Mouse (Mus musculus): Measurements from ENCODE around the gene Zc3h4. TPM values are rescaled to one million over a fixed set of nuclear protein-coding genes. Genes with fewer than 3 reads are reported as not detected.

The Zc3h4 gene
- polyA plus RNA-seq, 1 experiment from 2014 or later = 14.6 TPM

GRCm38 (mm10) chr7:16395944-16396343 lies 4.8 kb upstream of the Zc3h4 start:
- Histone ChIP-seq H3K27ac (replicated peaks; ENCODE audit: low read depth, low read length) (no peak overlapping the region), H3K27me3 (ENCODE audit: control insufficient read depth, insufficient read depth, low read length) (no peaks in the 10 kb centered on the region), H3K36me3 (replicated peaks; ENCODE audit: control insufficient read depth, insufficient read depth, low read depth, low read length) (no peaks in the 10 kb centered on the region), H3K4me3 (ENCODE audit: low read depth, low read length) (no peak overlapping the region), H3K4me2 (ENCODE audit: low read depth, low read length) (no peak overlapping the region), H3K4me1 (ENCODE audit: control insufficient read depth, insufficient read depth, low read length) (no peaks in the 10 kb centered on the region), H3K9ac (replicated peaks; ENCODE audit: low read length) (no peak overlapping the region), H3K9me3 (replicated peaks; ENCODE audit: control insufficient read depth, low read length) (no peaks in the 10 kb centered on the region)
- 2% methylated on average over 2 of the region's 2 CpGs for whole genome bisulfite sequencing
- ATAC-seq (replicated peaks; ENCODE audit: insufficient number of reproducible peaks, low FRiP score, low TSS enrichment, low read depth) (no peak), DNase-seq (ENCODE audit: low spot score) (peak; percentile 81)

GRCm38 (mm10) chr7:16397465-16397864 lies 3.2 kb upstream of the Zc3h4 start:
- ATAC-seq (replicated peaks; ENCODE audit: insufficient number of reproducible peaks, low FRiP score, low TSS enrichment, low read depth) (no peak), DNase-seq (ENCODE audit: low spot score) (no peak)
- Histone ChIP-seq H3K27me3 (ENCODE audit: control insufficient read depth, insufficient read depth, low read length) (no peaks in the 10 kb centered on the region), H3K27ac (replicated peaks; ENCODE audit: low read depth, low read length) (no peak overlapping the region), H3K9me3 (replicated peaks; ENCODE audit: control insufficient read depth, low read length) (no peaks in the 10 kb centered on the region), H3K36me3 (replicated peaks; ENCODE audit: control insufficient read depth, insufficient read depth, low read depth, low read length) (no peaks in the 10 kb centered on the region), H3K9ac (replicated peaks; ENCODE audit: low read length) (no peak overlapping the region), H3K4me3 (ENCODE audit: low read depth, low read length) (no peak overlapping the region), H3K4me1 (ENCODE audit: control insufficient read depth, insufficient read depth, low read length) (no peaks in the 10 kb centered on the region), H3K4me2 (ENCODE audit: low read depth, low read length) (no peak overlapping the region)
- WGBS = 72% methylated on average over 4 of the region's 4 CpGs

- Histone ChIP-seq H3K4me1 (ENCODE audit: control insufficient read depth, insufficient read depth, low read length) (no peaks in the 10 kb centered on the region), H3K9ac (replicated peaks; ENCODE audit: low read length) (peak overlapping the region; percentile 68), H3K4me3 (ENCODE audit: low read depth, low read length) (peak overlapping the region; percentile 92), H3K4me2 (ENCODE audit: low read depth, low read length) (peak overlapping the region; percentile 69), H3K9me3 (replicated peaks; ENCODE audit: control insufficient read depth, low read length) (no peaks in the 10 kb centered on the region), H3K27me3 (ENCODE audit: control insufficient read depth, insufficient read depth, low read length) (no peaks in the 10 kb centered on the region), H3K27ac (replicated peaks; ENCODE audit: low read depth, low read length) (peak overlapping the region; percentile 100), H3K36me3 (replicated peaks; ENCODE audit: control insufficient read depth, insufficient read depth, low read depth, low read length) (no peaks in the 10 kb centered on the region)
- DNase-seq (ENCODE audit: low spot score) (no peak), ATAC-seq (replicated peaks; ENCODE audit: insufficient number of reproducible peaks, low FRiP score, low TSS enrichment, low read depth) (no peak)
- WGBS = 49% methylated on average over 3 of the region's 3 CpGs
Measured at GRCm38 (mm10) chr7:16398387-16399050, 2.2 kb upstream of the Zc3h4 start.

- Histone ChIP-seq H3K27me3 (ENCODE audit: control insufficient read depth, insufficient read depth, low read length) (no peaks in the 10 kb centered on the region), H3K27ac (replicated peaks; ENCODE audit: low read depth, low read length) (peak overlapping the region; percentile 100), H3K9me3 (replicated peaks; ENCODE audit: control insufficient read depth, low read length) (no peaks in the 10 kb centered on the region), H3K4me1 (ENCODE audit: control insufficient read depth, insufficient read depth, low read length) (no peaks in the 10 kb centered on the region), H3K4me3 (ENCODE audit: low read depth, low read length) (peak overlapping the region; percentile 92), H3K36me3 (replicated peaks; ENCODE audit: control insufficient read depth, insufficient read depth, low read depth, low read length) (no peaks in the 10 kb centered on the region), H3K4me2 (ENCODE audit: low read depth, low read length) (peak overlapping the region; percentile 69), H3K9ac (replicated peaks; ENCODE audit: low read length) (peak overlapping the region; percentile 68)
- ATAC-seq (replicated peaks; ENCODE audit: insufficient number of reproducible peaks, low FRiP score, low TSS enrichment, low read depth) (peak; percentile 66), DNase-seq (ENCODE audit: low spot score) (peak; percentile 95)
- 1% methylated on average over 31 of the region's 31 CpGs for WGBS
Measured at GRCm38 (mm10) chr7:16399098-16399819, 1.5 kb upstream of the Zc3h4 start.

GRCm38 (mm10) chr7:16399820-16400688 lies 656 bp upstream of the Zc3h4 start:
- ATAC-seq (replicated peaks; ENCODE audit: insufficient number of reproducible peaks, low FRiP score, low TSS enrichment, low read depth) = peak; percentile 92
- WGBS = under 1% methylated on average over 77 of the region's 77 CpGs

GRCm38 (mm10) chr7:16401991-16402431 lies 1.3 kb downstream of the Zc3h4 start:
- under 1% methylated on average over 17 of the region's 17 CpGs for WGBS
- DNase-seq (ENCODE audit: low spot score) (peak; percentile 42), ATAC-seq (replicated peaks; ENCODE audit: insufficient number of reproducible peaks, low FRiP score, low TSS enrichment, low read depth) (no peak)
- Histone ChIP-seq H3K9ac (replicated peaks; ENCODE audit: low read length) (peak overlapping the region; percentile 100), H3K4me1 (ENCODE audit: control insufficient read depth, insufficient read depth, low read length) (peaks cover 6% of the 10 kb centered on the region), H3K27me3 (ENCODE audit: control insufficient read depth, insufficient read depth, low read length) (no peaks in the 10 kb centered on the region), H3K9me3 (replicated peaks; ENCODE audit: control insufficient read depth, low read length) (no peaks in the 10 kb centered on the region), H3K36me3 (replicated peaks; ENCODE audit: control insufficient read depth, insufficient read depth, low read depth, low read length) (no peaks in the 10 kb centered on the region), H3K27ac (replicated peaks; ENCODE audit: low read depth, low read length) (peak overlapping the region; percentile 100), H3K4me2 (ENCODE audit: low read depth, low read length) (peak overlapping the region; percentile 90), H3K4me3 (ENCODE audit: low read depth, low read length) (peak overlapping the region; percentile 92)

More at GRCm38 (mm10) chr7:16399820-16400688, 656 bp upstream of the Zc3h4 start:
- peak overlapping the region; percentile 92 for H3K4me3 ChIP-seq (ENCODE audit: low read depth, low read length)
- H3K9me3 ChIP-seq (replicated peaks; ENCODE audit: control insufficient read depth, low read length) = no peaks in the 10 kb centered on the region
- peak; percentile 100 for DNase-seq (ENCODE audit: low spot score)
- peak overlapping the region; percentile 100 for H3K27ac ChIP-seq (replicated peaks; ENCODE audit: low read depth, low read length)
- H3K4me1 ChIP-seq (ENCODE audit: control insufficient read depth, insufficient read depth, low read length) = peaks cover 1% of the 10 kb centered on the region; the same call in 1 of the 2 replicates
- H3K36me3 ChIP-seq (replicated peaks; ENCODE audit: control insufficient read depth, insufficient read depth, low read depth, low read length) = no peaks in the 10 kb centered on the region
- H3K4me2 ChIP-seq (ENCODE audit: low read depth, low read length) = peak overlapping the region; percentile 90
- H3K9ac ChIP-seq (replicated peaks; ENCODE audit: low read length) = peak overlapping the region; percentile 100
- no peaks in the 10 kb centered on the region for H3K27me3 ChIP-seq (ENCODE audit: control insufficient read depth, insufficient read depth, low read length)

- peak overlapping the region; percentile 92 for H3K4me3 ChIP-seq (ENCODE audit: low read depth, low read length)
- no peak for ATAC-seq (replicated peaks; ENCODE audit: insufficient number of reproducible peaks, low FRiP score, low TSS enrichment, low read depth)
- 2% methylated on average over 9 of the region's 9 CpGs for WGBS
Measured at GRCm38 (mm10) chr7:16402449-16402848, 1.7 kb downstream of the Zc3h4 start.

More at GRCm38 (mm10) chr7:16402449-16402848, 1.7 kb downstream of the Zc3h4 start:
- H3K9me3 ChIP-seq (replicated peaks; ENCODE audit: control insufficient read depth, low read length) = no peaks in the 10 kb centered on the region
- H3K27me3 ChIP-seq (ENCODE audit: control insufficient read depth, insufficient read depth, low read length) = no peaks in the 10 kb centered on the region
- peak overlapping the region; percentile 100 for H3K27ac ChIP-seq (replicated peaks; ENCODE audit: low read depth, low read length)
- peaks cover 6% of the 10 kb centered on the region for H3K4me1 ChIP-seq (ENCODE audit: control insufficient read depth, insufficient read depth, low read length)
- no peaks in the 10 kb centered on the region for H3K36me3 ChIP-seq (replicated peaks; ENCODE audit: control insufficient read depth, insufficient read depth, low read depth, low read length)
- DNase-seq (ENCODE audit: low spot score) = peak; percentile 35
- peak overlapping the region; percentile 90 for H3K4me2 ChIP-seq (ENCODE audit: low read depth, low read length)
- peak overlapping the region; percentile 100 for H3K9ac ChIP-seq (replicated peaks; ENCODE audit: low read length)

Data from embryonic facial prominence, embryonic 11.5 days (tissue).